Mouse (Mus musculus) heart, postnatal 0 days (tissue): ENCODE data around the gene Gramd2. TPM values are rescaled to one million over a fixed set of nuclear protein-coding genes. Genes with fewer than 3 reads are reported as not detected.

Source experiments
- ATAC-seq: fragments of 200-750 bp; cut with Nextera tagmentation; 2 replicates; pipeline ENCODE4 v1.8.0; 2017; ENCODE audit warnings: low read depth, moderate number of reproducible peaks, moderate library complexity; ENCODE audit not compliant: insufficient read depth
- DNase-seq: peaks from one replicate; pipeline ENCODE4 v3.0.0-alpha.2; 2016; ENCODE audit warnings: low spot score
- H3K27ac ChIP-seq: fragments of 300-500 bp; sonication (generic); 2 replicates; pipeline ENCODE4 v1.5.1; 2014; ENCODE audit warnings: low read depth, mild to moderate bottlenecking
- H3K27me3 ChIP-seq: fragments of 300-500 bp; sonication (generic); 2 replicates; pipeline ENCODE4 v1.6.1; 2014; ENCODE audit warnings: low read length, mixed read lengths; ENCODE audit not compliant: control insufficient read depth, insufficient read depth
- H3K36me3 ChIP-seq: fragments of 300-500 bp; sonication (generic); replicated peaks from 2 replicates; pipeline ENCODE4 v1.6.1; 2014; ENCODE audit warnings: low read length, mixed read lengths; ENCODE audit not compliant: control insufficient read depth, insufficient read depth
- H3K4me1 ChIP-seq: fragments of 300-500 bp; sonication (generic); 2 replicates; pipeline ENCODE4 v1.6.1; 2014; ENCODE audit warnings: antibody characterized with exemption; ENCODE audit not compliant: control insufficient read depth, insufficient read depth
- H3K4me2 ChIP-seq: fragments of 300-500 bp; sonication (generic); 2 replicates; pipeline ENCODE4 v1.6.1; 2014; ENCODE audit warnings: low read depth, mild to moderate bottlenecking, low read length, moderate library complexity
- H3K4me3 ChIP-seq: fragments of 300-500 bp; sonication (generic); 2 replicates; pipeline ENCODE4 v1.5.1; 2014; ENCODE audit warnings: low read depth, low read length
- H3K9ac ChIP-seq: fragments of 300-500 bp; sonication (generic); replicated peaks from 2 replicates; pipeline ENCODE4 v1.6.1; 2014; ENCODE audit warnings: low read depth, low read length, mixed read lengths
- H3K9me3 ChIP-seq: fragments of 300-500 bp; sonication (generic); replicated peaks from 2 replicates; pipeline ENCODE4 v1.6.1; 2016; ENCODE audit warnings: low read length; ENCODE audit not compliant: control insufficient read depth
- CTCF ChIP-seq: IDR thresholded peaks from 2 replicates; pipeline ENCODE4 v1.5.1; 2016; ENCODE audit warnings: antibody characterized with exemption, control low read depth, low read depth
- EP300 ChIP-seq: IDR thresholded peaks from 2 replicates; pipeline ENCODE4 v1.6.1; 2016; ENCODE audit warnings: antibody characterized with exemption, low read depth
- WGBS: fragments of 180-500 bp; shearing (Covaris S2); extraction: QIAGEN DNeasy Blood & Tissue Kit; methylation state at CpG from one replicate; pipeline ENCODE4 v1.1.7; 2014; 5-methylcytosine and 5-hydroxymethylcytosine counted together
- polyA plus RNA-seq: library from polyadenylated mRNA; unstranded; fragments of >200 nt; fragmentation: Nextera tagmentation; extraction: Ambion mirVana; gene quantifications from 2 replicates; pipeline ENCODE4 v1.2.1, GENCODE M21; 2015
- total RNA-seq: library from RNA; depleted of rRNA; stranded (reverse); fragments of >200 nt; gene quantifications from 2 replicates; pipeline ENCODE4 v1.2.3, GENCODE M21; 2014; ENCODE audit warnings: low replicate concordance; rRNA removed

Gene Gramd2
- not detected in 2 replicates for total RNA-seq
- polyA plus RNA-seq, result 0.15 and 0.16 TPM in 2 replicates

DNA sequence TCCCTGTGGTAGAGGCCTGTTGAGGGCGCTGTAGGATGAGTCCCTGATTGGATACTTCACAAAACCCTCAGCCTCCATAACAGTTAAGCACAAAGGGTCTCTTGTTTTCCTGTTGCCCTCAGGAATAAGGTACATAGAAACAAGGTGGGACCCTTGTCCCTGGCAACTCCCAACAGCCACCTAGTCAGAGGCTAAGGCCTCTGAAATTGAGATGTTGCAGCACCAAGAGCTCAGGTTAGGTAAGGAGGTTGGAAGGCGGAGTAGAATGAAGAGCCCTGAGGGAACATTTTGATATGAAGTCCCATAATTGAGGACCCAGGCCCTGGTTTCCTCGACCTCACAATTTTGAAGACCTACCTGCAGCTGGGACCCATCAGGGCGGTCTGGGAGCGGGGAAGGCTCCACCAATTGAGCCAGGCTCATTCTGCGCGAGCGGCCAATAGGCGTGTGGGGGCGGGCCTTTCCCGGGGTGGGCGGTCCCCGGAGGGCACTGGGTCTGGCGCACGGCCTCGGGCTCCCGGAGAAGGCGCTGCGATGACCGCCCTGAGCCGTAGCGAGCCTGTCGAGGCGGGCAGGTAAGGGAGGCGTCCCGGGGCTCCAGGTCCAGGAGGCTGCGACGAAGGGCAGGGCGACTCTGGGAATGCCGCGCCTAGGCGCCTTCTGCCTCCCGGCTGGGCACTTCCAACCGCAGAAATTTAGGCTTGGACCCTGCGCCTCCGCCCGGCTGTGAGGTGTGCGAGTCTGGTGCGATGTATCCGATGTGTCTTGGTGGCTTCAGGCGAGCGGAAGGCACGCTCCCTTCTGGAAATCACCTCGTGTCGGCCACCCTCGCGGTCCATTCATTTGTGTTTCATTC lies at the start of gene Gramd2:
Gene Gramd2, plus strand, starts transcription at position 467 of the 856 bp plus-strand sequence.
- peak within 1 kb of the TSS; percentile 45 for H3K4me3 ChIP-seq
- peaks cover 9% of the 10 kb centered on the region for H3K27me3 ChIP-seq
- peak; percentile 66 for DNase-seq
- no peaks in the 10 kb centered on the region for H3K9me3 ChIP-seq
- no peaks in the 10 kb centered on the region for H3K4me1 ChIP-seq
- H3K36me3 ChIP-seq, result peaks cover 41% of the 10 kb centered on the region
- H3K4me2 ChIP-seq, result peak within 1 kb of the TSS; percentile 85
- no peak within 1 kb of the TSS for H3K27ac ChIP-seq
- peak; percentile 88 for ATAC-seq
- WGBS, result 2% methylated on average over 47 of the region's 47 CpGs
- TF ChIP-seq CTCF, result no peak
- TF ChIP-seq EP300, result no peak
- H3K9ac ChIP-seq, result 0 out of 2 replicates have a peak within 1 kb of the TSS, but pooled peaks have one; percentile 34

DNA sequence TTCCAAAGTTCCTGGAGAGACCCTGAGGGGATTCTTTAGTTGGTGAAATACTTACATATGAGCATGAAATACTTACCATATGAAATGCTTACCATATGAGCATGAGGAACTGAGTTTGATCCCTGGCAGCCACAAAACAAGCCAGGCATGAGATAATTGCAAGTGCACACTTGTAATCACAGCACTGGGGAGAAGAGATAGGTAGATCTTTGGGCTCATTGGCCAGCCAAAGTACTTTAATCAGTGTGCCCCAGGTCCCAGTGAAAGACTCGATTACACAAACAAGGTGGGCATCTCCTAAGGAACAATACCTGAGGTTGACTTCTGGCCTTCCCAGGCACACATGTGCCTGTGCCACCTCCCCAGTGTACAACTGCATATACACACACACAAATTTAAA lies 41.6 kb upstream of the Gramd2 start:
- no peak overlapping the region for H3K4me3 ChIP-seq
- H3K4me2 ChIP-seq, result no peak overlapping the region
- no peaks in the 10 kb centered on the region for H3K4me1 ChIP-seq
- TF ChIP-seq CTCF, result no peak
- TF ChIP-seq EP300, result no peak
- H3K9me3 ChIP-seq, result no peaks in the 10 kb centered on the region
- H3K27me3 ChIP-seq, result no peaks in the 10 kb centered on the region
- DNase-seq, result no peak
- no peak for ATAC-seq
- no peak overlapping the region for H3K9ac ChIP-seq
- H3K27ac ChIP-seq, result no peak overlapping the region
- peaks cover 79% of the 10 kb centered on the region for H3K36me3 ChIP-seq
- WGBS, result 61% methylated on average over 1 of the region's 1 CpGs

DNA sequence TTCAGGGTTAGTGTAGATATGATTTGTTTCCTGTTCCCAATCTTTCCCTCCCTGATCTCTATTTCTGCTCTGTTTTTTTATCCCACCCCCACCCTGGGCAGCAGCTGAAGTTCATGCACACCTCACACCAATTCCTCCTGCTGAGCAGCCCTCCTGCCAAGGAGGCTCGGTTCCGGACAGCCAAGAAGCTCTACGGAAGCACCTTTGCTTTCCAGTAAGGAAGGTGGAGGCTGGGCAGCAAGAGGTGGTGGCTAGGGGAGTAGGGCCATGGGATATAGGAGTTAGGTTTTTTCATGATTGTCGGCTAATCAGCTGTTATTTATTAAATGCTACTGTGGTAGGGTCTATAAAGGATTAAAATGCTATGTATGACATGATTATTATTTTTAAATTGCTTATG lies 40.0 kb upstream of the Gramd2 start:
- Histone ChIP-seq H3K9me3 (no peaks in the 10 kb centered on the region), H3K36me3 (peaks cover 67% of the 10 kb centered on the region), H3K27ac (no peak overlapping the region), H3K4me3 (no peak overlapping the region), H3K4me2 (no peak overlapping the region), H3K4me1 (no peaks in the 10 kb centered on the region), H3K27me3 (no peaks in the 10 kb centered on the region), H3K9ac (no peak overlapping the region)
- TF ChIP-seq EP300 (no peak), CTCF (no peak)
- no peak for ATAC-seq
- DNase-seq, result no peak
- WGBS, result 82% methylated on average over 4 of the region's 4 CpGs

DNA sequence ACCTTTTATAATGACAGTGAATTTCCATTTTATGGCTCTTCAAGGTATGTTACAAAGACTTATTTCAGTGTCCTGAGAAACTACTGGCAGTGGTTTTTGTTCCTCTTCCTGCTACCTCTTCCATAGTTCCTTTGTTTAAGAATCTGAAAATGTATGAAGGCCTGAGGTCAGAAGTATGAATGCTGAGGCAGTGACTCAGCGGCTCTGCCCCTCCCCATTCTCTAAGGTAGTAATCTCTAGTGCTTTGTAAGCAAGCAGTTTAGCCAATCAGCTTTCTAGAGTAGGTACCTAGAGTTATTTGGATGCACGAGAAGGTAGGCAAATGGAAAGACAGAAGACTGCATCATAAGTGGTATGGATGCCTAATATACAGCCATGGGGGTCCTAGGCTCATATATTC lies 38.6 kb upstream of the Gramd2 start:
- 75% methylated on average over 2 of the region's 2 CpGs for WGBS
- Histone ChIP-seq H3K9me3 (no peaks in the 10 kb centered on the region), H3K9ac (no peak overlapping the region), H3K4me1 (no peaks in the 10 kb centered on the region), H3K27me3 (no peaks in the 10 kb centered on the region), H3K4me3 (no peak overlapping the region), H3K27ac (no peak overlapping the region), H3K4me2 (no peak overlapping the region), H3K36me3 (peaks cover 65% of the 10 kb centered on the region)
- ATAC-seq (no peak), DNase-seq (no peak)
- TF ChIP-seq EP300 (no peak), CTCF (no peak)

DNA sequence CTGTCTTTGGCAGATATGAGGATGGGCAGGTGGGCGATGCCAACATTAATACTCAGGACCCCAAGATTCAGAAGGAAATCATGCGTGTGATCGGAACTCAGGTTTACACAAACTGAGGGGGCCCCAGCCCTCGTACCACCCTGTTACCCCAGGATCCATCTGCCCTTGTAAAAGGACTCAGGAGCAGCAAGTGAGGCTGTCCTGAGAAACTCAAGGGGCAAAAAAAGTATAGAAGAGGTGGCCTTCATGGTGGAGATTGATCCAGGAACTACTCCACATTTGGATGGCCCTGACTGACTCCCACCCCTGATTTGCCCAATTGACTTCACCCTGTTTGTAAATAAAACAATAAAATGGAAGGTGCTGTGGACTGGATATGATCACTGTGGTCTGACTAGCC lies 30.0 kb upstream of the Gramd2 start:
- Histone ChIP-seq H3K9ac (no peak overlapping the region), H3K4me2 (no peak overlapping the region), H3K36me3 (peaks cover 37% of the 10 kb centered on the region), H3K4me1 (no peaks in the 10 kb centered on the region), H3K4me3 (no peak overlapping the region), H3K27ac (no peak overlapping the region), H3K9me3 (no peaks in the 10 kb centered on the region), H3K27me3 (no peaks in the 10 kb centered on the region)
- 96% methylated on average over 4 of the region's 4 CpGs for WGBS
- TF ChIP-seq CTCF (no peak), EP300 (no peak)
- DNase-seq, result no peak
- ATAC-seq, result no peak
